Mouse (Mus musculus) gastrocnemius, postnatal 36 days (tissue): ENCODE measurements around the gene Txnrd3. TPM values are rescaled to one million over a fixed set of nuclear protein-coding genes. Genes with fewer than 3 reads are reported as not detected.

ENCODE experiments used
- DNase-seq, 2 experiments: peaks; one replicate each; pipeline ENCODE4 v3.0.0; 2022
- intact Hi-C: fragments of 180-260 bp; cut with DNase I; formaldehyde crosslinking; loops from one replicate; pipeline ENCODE4 v1.15.1; 2025
- total RNA-seq, 2 experiments: library from RNA; stranded (reverse); gene quantifications; 2 replicates each; pipeline ENCODE4 v1.2.3; 2021

Txnrd3 gene
- total RNA-seq, 2 experiments from 2014 or later = 4.5 to 4.6 TPM

DNA sequence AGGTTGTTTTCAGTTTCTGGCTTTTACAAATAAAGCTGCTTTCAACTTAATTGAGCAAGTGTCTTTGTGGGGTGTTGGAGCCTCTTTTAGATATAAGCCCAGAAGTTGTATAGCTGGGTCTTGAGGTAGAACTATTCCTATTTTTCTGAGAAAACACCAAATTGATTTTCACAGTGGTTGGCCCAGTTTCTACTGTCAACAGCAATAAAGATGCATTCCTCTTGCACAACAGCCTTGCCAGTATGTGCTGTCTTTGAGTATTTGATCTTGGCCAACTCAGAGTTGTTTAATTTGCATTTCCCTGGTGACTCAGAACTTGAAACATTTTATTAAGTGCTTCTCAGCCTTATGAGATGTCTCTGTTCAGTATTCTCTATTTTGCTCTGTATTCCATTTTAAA is 74.3 kb downstream of the Txnrd3 start:
- no peak for DNase-seq
- intact Hi-C loops = no loop called here

Other genes with a start within 250 kb of the Txnrd3 start
- 1 to 10 TPM; 2.3 to 2.6 TPM for gene Chchd6, start 48.3 kb upstream of the Txnrd3 start, total RNA-seq
- gene Vmn1r40, start 63.6 kb downstream of the Txnrd3 start, total RNA-seq = not detected
- gene Vmn1r41, start 96.8 kb downstream of the Txnrd3 start, total RNA-seq = not detected
- gene Vmn1r42, start 232.4 kb downstream of the Txnrd3 start, total RNA-seq = not detected
- not detected for gene Vmn1r43, start 232.4 kb downstream of the Txnrd3 start, total RNA-seq
- not detected for gene Vmn1r44, start 239.7 kb downstream of the Txnrd3 start, total RNA-seq